Mouse (Mus musculus): ENCODE data around the gene Map3k12. TPM values are rescaled to one million over a fixed set of nuclear protein-coding genes. Genes with fewer than 3 reads are reported as not detected.

The Map3k12 gene
- polyA plus RNA-seq, 1 experiment from 2014 or later = 7.9 TPM

DNA sequence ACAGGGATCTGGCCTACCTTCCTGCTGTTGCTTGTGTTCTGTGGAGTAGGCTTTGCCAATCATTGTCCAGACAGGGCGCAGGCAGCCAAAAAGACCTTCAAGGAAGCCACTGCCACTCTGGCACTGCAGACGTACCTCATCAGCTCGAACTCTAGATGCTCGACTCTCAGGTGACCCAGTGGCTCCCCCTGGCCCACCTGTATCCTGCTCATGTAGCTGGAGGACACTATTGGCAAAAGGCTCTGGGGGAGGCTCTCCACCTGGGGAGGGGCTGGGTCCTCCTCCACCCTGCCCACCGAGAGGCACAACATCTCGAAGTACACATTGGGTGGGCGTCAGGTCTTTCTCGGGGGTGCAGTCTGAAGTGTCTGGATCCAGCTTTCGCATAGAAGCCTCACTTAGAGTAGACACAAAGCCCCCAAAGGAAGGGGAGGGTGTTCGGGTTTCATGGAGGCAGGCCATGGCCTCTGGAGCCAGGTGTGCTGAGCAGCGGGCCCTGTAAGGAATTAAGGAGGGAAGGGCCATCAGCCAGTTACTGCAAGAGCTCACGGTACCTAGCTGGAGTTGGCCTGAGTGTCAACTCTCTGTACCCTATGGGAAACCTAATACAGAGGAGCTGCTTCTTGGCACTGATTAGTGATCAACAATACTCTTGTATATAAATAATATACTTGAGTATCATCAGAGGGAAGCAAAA lies 11.6 kb downstream of the Map3k12 start:
- ATAC-seq (replicated peaks; ENCODE audit: low FRiP score) = no peak
- H3K4me1 ChIP-seq (replicated peaks; ENCODE audit: control insufficient read depth, insufficient read depth, low read length) = no peaks in the 10 kb centered on the region
- no peaks in the 10 kb centered on the region for H3K27me3 ChIP-seq (replicated peaks; ENCODE audit: control insufficient read depth, insufficient read depth, low read length)
- H3K4me3 ChIP-seq (ENCODE audit: low read depth, low read length) = no peak overlapping the region
- no peak overlapping the region for H3K9ac ChIP-seq (ENCODE audit: low read depth, low read length)
- no peak overlapping the region for H3K4me2 ChIP-seq
- DNase-seq (ENCODE audit: low spot score) = no peak
- H3K9me3 ChIP-seq (ENCODE audit: control insufficient read depth, low read length) = no peaks in the 10 kb centered on the region
- WGBS = 72% methylated on average over 12 of the region's 12 CpGs
- no peak overlapping the region for H3K27ac ChIP-seq (ENCODE audit: low read depth, low read length)
- H3K36me3 ChIP-seq (ENCODE audit: control insufficient read depth, insufficient read depth, low read length) = peaks cover 34% of the 10 kb centered on the region

DNA sequence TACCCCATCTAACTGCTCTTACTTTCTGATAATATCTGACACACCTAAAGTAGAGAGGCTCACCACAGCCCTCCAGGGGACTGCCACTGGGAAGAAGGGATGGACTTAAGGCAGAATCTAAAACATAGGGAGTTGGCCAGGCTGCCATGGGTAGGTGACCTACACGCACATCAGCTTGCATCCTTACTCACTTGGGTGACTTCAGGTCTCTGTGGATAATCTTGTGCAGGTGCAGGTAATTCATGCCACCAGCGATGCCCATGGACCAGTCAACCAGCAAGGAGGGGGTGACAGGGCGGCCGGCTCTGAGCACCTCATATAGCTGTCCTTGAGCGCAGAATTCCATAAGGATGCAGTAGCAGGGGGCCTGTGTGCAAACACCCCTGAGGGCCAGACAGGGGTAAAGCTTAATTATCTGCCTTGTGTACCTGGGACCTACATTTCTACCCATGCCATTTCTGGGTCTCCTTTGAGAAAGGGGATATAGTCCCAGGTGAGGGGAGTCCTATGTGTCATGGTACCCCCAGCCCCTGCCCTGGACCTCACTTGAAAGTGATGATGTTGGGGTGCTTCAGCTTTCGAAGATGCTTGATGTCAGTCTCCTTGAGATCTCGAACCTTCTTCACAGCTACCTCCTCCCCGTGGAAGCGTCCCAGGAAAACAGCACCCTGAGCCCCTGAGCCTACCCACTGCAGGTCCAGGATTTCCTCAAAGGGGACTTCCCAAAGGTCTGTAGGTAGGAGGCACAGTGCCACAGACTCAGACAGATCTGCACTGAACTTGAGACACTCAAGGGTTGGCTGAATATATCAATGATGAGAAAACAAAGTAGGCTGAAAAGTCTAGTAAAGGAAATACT lies 12.7 kb downstream of the Map3k12 start:
- no peak overlapping the region for H3K4me2 ChIP-seq
- H3K9ac ChIP-seq (ENCODE audit: low read depth, low read length) = no peak overlapping the region
- 0 out of 2 replicates have a peak, but pooled peaks have one; percentile 14 for ATAC-seq (replicated peaks; ENCODE audit: low FRiP score)
- H3K4me1 ChIP-seq (replicated peaks; ENCODE audit: control insufficient read depth, insufficient read depth, low read length) = no peaks in the 10 kb centered on the region
- H3K27ac ChIP-seq (ENCODE audit: low read depth, low read length) = no peak overlapping the region
- H3K4me3 ChIP-seq (ENCODE audit: low read depth, low read length) = no peak overlapping the region
- H3K27me3 ChIP-seq (replicated peaks; ENCODE audit: control insufficient read depth, insufficient read depth, low read length) = no peaks in the 10 kb centered on the region
- WGBS = 87% methylated on average over 9 of the region's 9 CpGs
- H3K36me3 ChIP-seq (ENCODE audit: control insufficient read depth, insufficient read depth, low read length) = peaks cover 44% of the 10 kb centered on the region
- no peak for DNase-seq (ENCODE audit: low spot score)
- H3K9me3 ChIP-seq (ENCODE audit: control insufficient read depth, low read length) = no peaks in the 10 kb centered on the region

DNA sequence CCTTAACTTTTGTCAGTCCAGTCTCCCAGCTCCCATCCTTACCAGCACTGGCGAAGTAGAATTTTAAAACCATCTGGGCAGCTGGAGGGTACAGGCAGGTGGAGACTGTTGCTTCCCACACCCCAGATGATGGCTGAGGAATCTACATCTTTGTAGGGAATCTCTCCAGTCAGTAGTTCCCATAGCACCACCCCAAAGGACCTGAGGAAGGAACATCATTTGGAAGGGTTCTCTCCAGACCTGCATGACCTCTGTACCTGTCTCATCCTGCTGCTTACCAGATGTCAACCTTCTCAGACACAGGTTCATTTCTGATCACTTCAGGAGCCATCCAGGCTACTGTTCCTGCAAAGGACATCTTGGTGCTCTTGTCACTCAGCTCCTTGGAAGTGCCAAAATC lies 13.4 kb downstream of the Map3k12 start, which contains the start of gene Gm10337:
Gene Gm10337 (plus strand): TSS at position 276 of the 400 bp plus-strand sequence.
- Histone ChIP-seq H3K36me3 (ENCODE audit: control insufficient read depth, insufficient read depth, low read length) (peaks cover 46% of the 10 kb centered on the region), H3K4me2 (no peak within 1 kb of the TSS), H3K4me3 (ENCODE audit: low read depth, low read length) (no peak within 1 kb of the TSS), H3K9ac (ENCODE audit: low read depth, low read length) (no peak within 1 kb of the TSS), H3K27ac (ENCODE audit: low read depth, low read length) (no peak within 1 kb of the TSS), H3K9me3 (ENCODE audit: control insufficient read depth, low read length) (no peaks in the 10 kb centered on the region), H3K27me3 (replicated peaks; ENCODE audit: control insufficient read depth, insufficient read depth, low read length) (no peaks in the 10 kb centered on the region), H3K4me1 (replicated peaks; ENCODE audit: control insufficient read depth, insufficient read depth, low read length) (no peaks in the 10 kb centered on the region)
- 86% methylated on average over 1 of the region's 1 CpGs for WGBS
- ATAC-seq (replicated peaks; ENCODE audit: low FRiP score) (no peak), DNase-seq (ENCODE audit: low spot score) (no peak)

DNA sequence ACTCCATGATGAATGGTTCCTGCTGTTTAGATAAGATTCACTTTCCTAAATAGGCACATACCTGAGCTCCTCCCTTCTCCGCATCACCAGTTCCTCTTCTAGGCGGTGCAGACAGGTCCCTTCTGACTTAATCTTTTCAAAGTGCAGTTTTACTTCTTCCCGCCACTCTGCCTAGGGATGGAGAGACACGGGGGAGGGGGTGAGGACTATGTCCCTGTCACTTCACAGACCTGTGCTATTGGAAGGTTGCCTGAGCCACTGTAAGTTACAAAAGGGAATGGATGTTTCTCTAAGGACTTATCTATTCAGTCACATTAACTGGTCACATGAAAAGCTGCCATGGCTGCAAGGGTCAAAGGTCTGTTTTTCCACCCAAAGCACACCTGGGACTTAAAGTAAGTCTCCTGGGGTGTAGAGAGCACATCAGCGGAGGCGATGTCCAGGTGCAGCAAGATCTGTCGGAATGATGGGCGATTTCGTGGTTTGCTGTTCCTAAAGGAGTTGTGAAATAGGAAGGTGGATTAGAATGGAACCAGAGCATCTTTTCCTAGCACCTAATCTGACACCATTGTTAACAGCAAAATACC lies 14.5 kb downstream of the Map3k12 start:
- no peak overlapping the region for H3K27ac ChIP-seq (ENCODE audit: low read depth, low read length)
- DNase-seq (ENCODE audit: low spot score) (no peak), ATAC-seq (replicated peaks; ENCODE audit: low FRiP score) (no peak)
- H3K4me2 ChIP-seq = no peak overlapping the region
- H3K4me1 ChIP-seq (replicated peaks; ENCODE audit: control insufficient read depth, insufficient read depth, low read length) = no peaks in the 10 kb centered on the region
- H3K4me3 ChIP-seq (ENCODE audit: low read depth, low read length) = no peak overlapping the region
- peaks cover 55% of the 10 kb centered on the region for H3K36me3 ChIP-seq (ENCODE audit: control insufficient read depth, insufficient read depth, low read length)
- H3K9ac ChIP-seq (ENCODE audit: low read depth, low read length) = no peak overlapping the region
- WGBS = 77% methylated on average over 9 of the region's 9 CpGs
- H3K27me3 ChIP-seq (replicated peaks; ENCODE audit: control insufficient read depth, insufficient read depth, low read length) = no peaks in the 10 kb centered on the region
- no peaks in the 10 kb centered on the region for H3K9me3 ChIP-seq (ENCODE audit: control insufficient read depth, low read length)

GRCm38 (mm10) chr15:102501084-102501814 lies 15.6 kb downstream of the Map3k12 start:
- no peaks in the 10 kb centered on the region for H3K27me3 ChIP-seq (replicated peaks; ENCODE audit: control insufficient read depth, insufficient read depth, low read length)
- no peak overlapping the region for H3K27ac ChIP-seq (ENCODE audit: low read depth, low read length)
- no peak overlapping the region for H3K4me2 ChIP-seq
- H3K4me1 ChIP-seq (replicated peaks; ENCODE audit: control insufficient read depth, insufficient read depth, low read length) = no peaks in the 10 kb centered on the region
- peaks cover 62% of the 10 kb centered on the region for H3K36me3 ChIP-seq (ENCODE audit: control insufficient read depth, insufficient read depth, low read length)
- H3K9me3 ChIP-seq (ENCODE audit: control insufficient read depth, low read length) = no peaks in the 10 kb centered on the region
- H3K4me3 ChIP-seq (ENCODE audit: low read depth, low read length) = no peak overlapping the region
- no peak overlapping the region for H3K9ac ChIP-seq (ENCODE audit: low read depth, low read length)
- DNase-seq (ENCODE audit: low spot score) (no peak), ATAC-seq (replicated peaks; ENCODE audit: low FRiP score) (peak; percentile 15; the same call in 1 of the 2 replicates)
- 87% methylated on average over 19 of the region's 19 CpGs for WGBS

DNA sequence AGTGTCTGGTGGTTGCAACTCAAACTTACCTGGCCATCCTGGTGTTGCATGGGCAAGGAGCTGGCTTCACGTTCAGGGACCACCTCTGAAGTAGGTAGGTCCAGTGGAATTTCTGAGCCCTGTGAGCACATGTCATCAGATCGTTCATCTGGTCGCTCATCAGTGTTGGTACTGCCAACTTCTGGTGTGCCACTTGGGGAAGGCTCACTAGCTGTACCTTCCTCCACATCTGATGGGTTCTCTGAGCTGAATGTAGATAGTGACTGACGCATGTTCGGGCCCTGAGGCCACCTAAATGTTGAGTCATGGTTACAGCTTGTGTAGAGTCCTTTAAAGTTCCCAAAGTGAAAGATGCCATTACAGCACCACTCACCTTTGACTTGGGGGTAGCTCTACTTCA lies 16.4 kb downstream of the Map3k12 start:
- H3K4me3 ChIP-seq (ENCODE audit: low read depth, low read length) = no peak overlapping the region
- peaks cover 64% of the 10 kb centered on the region for H3K36me3 ChIP-seq (ENCODE audit: control insufficient read depth, insufficient read depth, low read length)
- no peak overlapping the region for H3K9ac ChIP-seq (ENCODE audit: low read depth, low read length)
- no peak overlapping the region for H3K27ac ChIP-seq (ENCODE audit: low read depth, low read length)
- 88% methylated on average over 5 of the region's 5 CpGs for WGBS
- no peaks in the 10 kb centered on the region for H3K4me1 ChIP-seq (replicated peaks; ENCODE audit: control insufficient read depth, insufficient read depth, low read length)
- H3K9me3 ChIP-seq (ENCODE audit: control insufficient read depth, low read length) = no peaks in the 10 kb centered on the region
- no peaks in the 10 kb centered on the region for H3K27me3 ChIP-seq (replicated peaks; ENCODE audit: control insufficient read depth, insufficient read depth, low read length)
- DNase-seq (ENCODE audit: low spot score) (no peak), ATAC-seq (replicated peaks; ENCODE audit: low FRiP score) (no peak)
- H3K4me2 ChIP-seq = no peak overlapping the region

DNA sequence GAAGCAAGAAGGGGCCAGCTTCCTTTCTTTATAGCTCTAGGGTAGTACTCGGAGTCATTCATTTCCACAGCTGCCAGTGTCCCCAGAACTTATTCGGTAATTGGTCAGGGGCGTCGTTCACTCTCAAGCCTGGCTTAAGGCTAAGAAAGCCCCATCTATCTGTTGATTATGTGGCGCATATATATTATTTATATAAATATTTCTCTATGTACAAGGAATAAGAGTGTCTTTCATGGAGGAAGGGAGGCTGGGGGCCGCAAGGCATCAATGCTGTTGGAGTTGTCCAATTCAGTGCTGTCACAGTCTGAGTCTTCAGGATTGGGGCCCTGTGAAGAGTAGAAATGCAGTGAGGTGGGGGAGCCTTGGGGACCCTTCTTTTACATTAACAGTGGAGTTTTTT lies 17.0 kb downstream of the Map3k12 start:
- no peak overlapping the region for H3K9ac ChIP-seq (ENCODE audit: low read depth, low read length)
- H3K27me3 ChIP-seq (replicated peaks; ENCODE audit: control insufficient read depth, insufficient read depth, low read length) = no peaks in the 10 kb centered on the region
- WGBS = 92% methylated on average over 6 of the region's 6 CpGs
- no peak overlapping the region for H3K27ac ChIP-seq (ENCODE audit: low read depth, low read length)
- DNase-seq (ENCODE audit: low spot score) (no peak), ATAC-seq (replicated peaks; ENCODE audit: low FRiP score) (no peak)
- no peak overlapping the region for H3K4me3 ChIP-seq (ENCODE audit: low read depth, low read length)
- peaks cover 69% of the 10 kb centered on the region for H3K36me3 ChIP-seq (ENCODE audit: control insufficient read depth, insufficient read depth, low read length)
- H3K4me1 ChIP-seq (replicated peaks; ENCODE audit: control insufficient read depth, insufficient read depth, low read length) = no peaks in the 10 kb centered on the region
- no peaks in the 10 kb centered on the region for H3K9me3 ChIP-seq (ENCODE audit: control insufficient read depth, low read length)
- no peak overlapping the region for H3K4me2 ChIP-seq

DNA sequence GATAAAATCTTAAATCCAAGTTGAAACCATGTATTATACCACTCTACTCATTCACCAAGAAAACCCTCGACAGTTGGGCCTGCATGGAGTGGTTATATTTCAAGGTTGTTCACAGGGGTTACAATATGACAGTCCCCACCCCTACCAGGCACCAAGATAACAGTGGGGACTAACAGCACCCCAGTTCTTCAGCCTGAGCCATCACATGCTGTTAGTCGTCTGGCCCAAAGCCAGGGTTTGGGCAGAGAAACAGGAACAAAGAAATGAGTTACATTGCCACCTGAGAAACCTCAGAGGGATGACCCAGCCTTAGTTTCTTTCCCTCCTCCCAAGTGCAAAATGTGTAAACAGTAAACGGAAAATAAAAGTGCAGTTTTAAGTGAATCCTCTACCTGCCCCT lies 17.5 kb downstream of the Map3k12 start:
- ATAC-seq (replicated peaks; ENCODE audit: low FRiP score) = no peak
- WGBS = 77% methylated on average over 3 of the region's 3 CpGs
- Histone ChIP-seq H3K9ac (ENCODE audit: low read depth, low read length) (no peak overlapping the region), H3K9me3 (ENCODE audit: control insufficient read depth, low read length) (no peaks in the 10 kb centered on the region), H3K27me3 (replicated peaks; ENCODE audit: control insufficient read depth, insufficient read depth, low read length) (no peaks in the 10 kb centered on the region), H3K4me3 (ENCODE audit: low read depth, low read length) (no peak overlapping the region), H3K4me1 (replicated peaks; ENCODE audit: control insufficient read depth, insufficient read depth, low read length) (no peaks in the 10 kb centered on the region), H3K4me2 (no peak overlapping the region), H3K27ac (ENCODE audit: low read depth, low read length) (no peak overlapping the region), H3K36me3 (ENCODE audit: control insufficient read depth, insufficient read depth, low read length) (peaks cover 69% of the 10 kb centered on the region)
- no peak for DNase-seq (ENCODE audit: low spot score)

Data from liver, embryonic 11.5 days (tissue).